Mouse (Mus musculus): ENCODE measurements around the gene Gm4559.

DNA sequence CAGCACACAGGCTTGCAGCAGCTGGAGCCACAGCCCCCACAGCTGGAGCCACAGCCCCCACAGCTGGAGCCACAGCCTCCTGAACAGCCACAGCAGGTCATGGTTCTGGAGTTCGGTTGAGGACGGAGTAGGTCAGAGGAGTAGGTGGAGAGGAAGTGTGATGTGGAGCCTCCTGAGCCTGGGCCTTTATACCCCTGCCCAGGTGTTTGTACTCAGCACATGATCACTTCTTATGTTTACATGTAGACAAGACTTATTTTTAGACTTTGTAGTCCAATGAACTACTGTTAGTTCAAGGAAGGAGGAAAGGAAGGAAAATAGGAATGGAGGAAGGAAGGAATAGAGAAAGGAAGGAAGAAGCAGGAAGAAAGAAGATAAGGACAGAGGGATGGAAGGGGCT is 33.2 kb downstream of the Gm4559 start, which contains the start of gene Gm40460:
- TF ChIP-seq CHD2 (IDR thresholded peaks at IDR 0.05; ENCODE audit: low read depth, low read length) (no peak), MAFK (IDR thresholded peaks at IDR 0.05; ENCODE audit: insufficient read depth, low read depth, low read length) (no peak), ZC3H11A (IDR thresholded peaks at IDR 0.05; ENCODE audit: borderline replicate concordance, low read depth, low read length) (no peak), ZNF384 (IDR thresholded peaks at IDR 0.05; ENCODE audit: low read depth, low read length) (no peak)

Data from ES-E14 (cell line).